Mouse (Mus musculus): ENCODE results near the gene Ccr7.

DNA sequence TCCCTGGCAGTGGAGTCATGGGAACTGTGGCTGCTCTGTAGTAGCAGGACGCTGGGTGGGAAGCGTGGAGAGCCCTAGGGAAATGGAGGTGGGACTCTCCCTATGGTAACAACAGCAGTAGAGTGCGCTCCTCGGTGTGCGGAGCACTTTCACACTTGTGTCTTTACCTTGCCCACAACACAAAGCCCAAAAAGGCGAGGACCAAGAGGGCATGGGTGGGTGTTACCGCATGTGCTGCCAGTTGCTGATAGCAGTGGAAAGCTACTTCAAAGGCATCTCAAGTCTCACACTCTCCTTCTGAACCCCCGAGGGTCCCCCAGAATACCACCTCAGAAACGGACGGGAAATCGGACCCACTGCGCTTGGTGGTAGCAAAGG is 23.4 kb downstream of the Ccr7 start:
- TF ChIP-seq CEBPB (IDR thresholded peaks at IDR 0.05; ENCODE audit: insufficient read depth, poor library complexity, severe bottlenecking): no peak
- TF ChIP-seq POLR2A (IDR thresholded peaks at IDR 0.05; ENCODE audit: insufficient read length, low read depth): no peak
- no peak for TF ChIP-seq POLR2AphosphoS2 (IDR thresholded peaks at IDR 0.05; ENCODE audit: insufficient read length, low read depth)
- TF ChIP-seq TCF12 (IDR thresholded peaks at IDR 0.05; ENCODE audit: insufficient read depth, poor library complexity, severe bottlenecking): no peak
